Mouse (Mus musculus) stomach, postnatal 0 days (tissue): ENCODE measurements around the gene 4932414N04Rik. TPM values are rescaled to one million over a fixed set of nuclear protein-coding genes. Genes with fewer than 3 reads are reported as not detected.
"Not testable (repeated sequence)": the region's sequence is repeated elsewhere in the genome, so short reads cannot be mapped to it uniquely, and the experiment has no call there.

ENCODE experiments used
- ATAC-seq: fragments of 200-750 bp; cut with Nextera tagmentation; 2 replicates; pipeline ENCODE4 v1.8.0; 2017; ENCODE audit not compliant: low FRiP score, low TSS enrichment
- DNase-seq: peaks from one replicate; pipeline ENCODE4 v3.0.0-alpha.2; 2016; ENCODE audit warnings: low spot score
- H3K27ac ChIP-seq: fragments of 300-500 bp; sonication (generic); replicated peaks from 2 replicates; pipeline ENCODE4 v1.5.1; 2014; ENCODE audit warnings: mild to moderate bottlenecking, control low read depth
- H3K27me3 ChIP-seq: fragments of 300-500 bp; sonication (generic); 2 replicates; pipeline ENCODE4 v1.6.1; 2014; ENCODE audit warnings: low read length; ENCODE audit not compliant: control insufficient read depth, insufficient read depth
- H3K36me3 ChIP-seq: fragments of 300-500 bp; sonication (generic); 2 replicates; pipeline ENCODE4 v1.6.1; 2014; ENCODE audit warnings: low read length, mixed read lengths; ENCODE audit not compliant: control insufficient read depth, insufficient read depth
- H3K4me1 ChIP-seq: fragments of 300-500 bp; sonication (generic); replicated peaks from 2 replicates; pipeline ENCODE4 v1.6.1; 2014; ENCODE audit warnings: antibody characterized with exemption; ENCODE audit not compliant: control insufficient read depth, insufficient read depth
- H3K4me2 ChIP-seq: fragments of 300-500 bp; sonication (generic); replicated peaks from 2 replicates; pipeline ENCODE4 v1.6.1; 2014; ENCODE audit warnings: low read depth, mild to moderate bottlenecking, control low read depth, moderate library complexity
- H3K4me3 ChIP-seq: fragments of 300-500 bp; sonication (generic); 2 replicates; pipeline ENCODE4 v1.5.1; 2014; ENCODE audit warnings: low read depth, low read length, control low read depth
- H3K9ac ChIP-seq: fragments of 300-500 bp; sonication (generic); 2 replicates; pipeline ENCODE4 v1.6.1; 2014; ENCODE audit warnings: mild to moderate bottlenecking, low read length, control low read depth, mixed read lengths
- H3K9me3 ChIP-seq: fragments of 300-500 bp; sonication (generic); 2 replicates; pipeline ENCODE4 v1.6.1; 2016; ENCODE audit warnings: low read length; ENCODE audit not compliant: control insufficient read depth
- CTCF ChIP-seq: IDR thresholded peaks from 2 replicates; pipeline ENCODE4 v1.5.1; 2016; ENCODE audit warnings: antibody characterized with exemption, low read depth, mild to moderate bottlenecking, moderate library complexity
- EP300 ChIP-seq: optimal IDR thresholded peaks from 2 replicates; pipeline ENCODE3; 2016; ENCODE audit warnings: antibody characterized with exemption
- WGBS: fragments of 180-500 bp; shearing (Covaris S2); extraction: QIAGEN DNeasy Blood & Tissue Kit; methylation state at CpG from one replicate; pipeline ENCODE4 v1.1.7; 2014; 5-methylcytosine and 5-hydroxymethylcytosine counted together
- polyA plus RNA-seq: library from polyadenylated mRNA; unstranded; fragments of >200 nt; fragmentation: Nextera tagmentation; extraction: Ambion mirVana; gene quantifications from 2 replicates; pipeline ENCODE4 v1.2.1, GENCODE M21; 2015

Gene 4932414N04Rik
- not detected in 2 replicates for polyA plus RNA-seq

- ATAC-seq, H3K36me3 ChIP-seq, H3K4me2 ChIP-seq, H3K9me3 ChIP-seq, H3K4me1 ChIP-seq, DNase-seq, H3K9ac ChIP-seq, H3K4me3 ChIP-seq, H3K27me3 ChIP-seq, H3K27ac ChIP-seq: not testable (repeated sequence)
- WGBS, result 31% methylated on average over 1 of the region's 5 CpGs
Observed at GRCm38 (mm10) chr2:68656186-68656585, at the start of gene 4932414N04Rik. TSS of gene 4932414N04Rik (plus strand) at chr2:68656486.

- ATAC-seq (no peak), DNase-seq (no peak)
- no peak overlapping the region for H3K9ac ChIP-seq
- no peaks in the 10 kb centered on the region; the same call in 1 of the 2 replicates for H3K9me3 ChIP-seq
- H3K36me3 ChIP-seq, result no peaks in the 10 kb centered on the region
- H3K4me3 ChIP-seq, result no peak overlapping the region
- H3K4me2 ChIP-seq, result no peak overlapping the region
- no peak for TF ChIP-seq CTCF
- TF ChIP-seq EP300, result no peak
- no peaks in the 10 kb centered on the region for H3K4me1 ChIP-seq
- H3K27ac ChIP-seq, result no peak overlapping the region
- no peaks in the 10 kb centered on the region for H3K27me3 ChIP-seq
- 59% methylated on average over 2 of the region's 2 CpGs for WGBS
Observed at GRCm38 (mm10) chr2:68732216-68732615, 75.9 kb downstream of the 4932414N04Rik start.

- Histone ChIP-seq H3K27me3 (no peaks in the 10 kb centered on the region), H3K9me3 (no peaks in the 10 kb centered on the region; the same call in 1 of the 2 replicates), H3K4me3 (no peak overlapping the region), H3K4me1 (no peaks in the 10 kb centered on the region), H3K27ac (no peak overlapping the region), H3K4me2 (no peak overlapping the region), H3K9ac (no peak overlapping the region), H3K36me3 (no peaks in the 10 kb centered on the region)
- ATAC-seq (peak; percentile 45; the same call in 1 of the 2 replicates), DNase-seq (peak; percentile 27)
- 66% methylated on average over 5 of the region's 5 CpGs for WGBS
- TF ChIP-seq CTCF, result no peak
- TF ChIP-seq EP300, result no peak
Observed at GRCm38 (mm10) chr2:68739772-68740739, 83.8 kb downstream of the 4932414N04Rik start.

- H3K4me2 ChIP-seq, result no peak overlapping the region
- ATAC-seq (no peak), DNase-seq (no peak)
- H3K36me3 ChIP-seq, result no peaks in the 10 kb centered on the region
- H3K9ac ChIP-seq, result no peak overlapping the region
- 81% methylated on average over 4 of the region's 4 CpGs for WGBS
- no peaks in the 10 kb centered on the region for H3K9me3 ChIP-seq
- H3K27ac ChIP-seq, result no peak overlapping the region
- no peaks in the 10 kb centered on the region for H3K4me1 ChIP-seq
- no peak overlapping the region for H3K4me3 ChIP-seq
- H3K27me3 ChIP-seq, result no peaks in the 10 kb centered on the region
- TF ChIP-seq EP300, result no peak
- TF ChIP-seq CTCF, result peak; percentile 70
Observed at GRCm38 (mm10) chr2:68744599-68744998, 88.3 kb downstream of the 4932414N04Rik start.

- Histone ChIP-seq H3K36me3 (no peaks in the 10 kb centered on the region), H3K4me1 (no peaks in the 10 kb centered on the region), H3K27me3 (no peaks in the 10 kb centered on the region), H3K4me3 (no peak overlapping the region), H3K4me2 (no peak overlapping the region), H3K9ac (no peak overlapping the region), H3K27ac (no peak overlapping the region), H3K9me3 (no peaks in the 10 kb centered on the region)
- 76% methylated on average over 4 of the region's 4 CpGs for WGBS
- DNase-seq (no peak), ATAC-seq (no peak)
- TF ChIP-seq CTCF (no peak), EP300 (no peak)
Observed at GRCm38 (mm10) chr2:68756179-68756578, 99.9 kb downstream of the 4932414N04Rik start.

GRCm38 (mm10) chr2:68756793-68757192 is 100.5 kb downstream of the 4932414N04Rik start:
- Histone ChIP-seq H3K9ac (no peak overlapping the region), H3K4me3 (no peak overlapping the region), H3K27ac (no peak overlapping the region), H3K36me3 (no peaks in the 10 kb centered on the region), H3K9me3 (no peaks in the 10 kb centered on the region), H3K4me1 (no peaks in the 10 kb centered on the region), H3K27me3 (no peaks in the 10 kb centered on the region), H3K4me2 (no peak overlapping the region)
- 16% methylated on average over 6 of the region's 6 CpGs for WGBS
- ATAC-seq (peak; percentile 66; the same call in 1 of the 2 replicates), DNase-seq (peak; percentile 46)
- no peak for TF ChIP-seq EP300
- peak; percentile 85 for TF ChIP-seq CTCF
